Mouse (Mus musculus) hindbrain, embryonic 13.5 days (tissue): ENCODE measurements around the gene Meis1. TPM values are rescaled to one million over a fixed set of nuclear protein-coding genes. Genes with fewer than 3 reads are reported as not detected.

Source experiments
- ATAC-seq: fragments of 200-750 bp; cut with Nextera tagmentation; 2 replicates; pipeline ENCODE4 v1.8.0; 2017; ENCODE audit warnings: moderate TSS enrichment; ENCODE audit not compliant: low FRiP score
- H3K27ac ChIP-seq: fragments of 300-500 bp; sonication (generic); 2 replicates; pipeline ENCODE4 v1.5.1; 2015; ENCODE audit warnings: inconsistent platforms, mild to moderate bottlenecking, moderate library complexity
- H3K27me3 ChIP-seq: fragments of 300-500 bp; sonication (generic); 2 replicates; pipeline ENCODE4 v1.6.1; 2015; ENCODE audit warnings: mild to moderate bottlenecking, inconsistent platforms
- H3K36me3 ChIP-seq: fragments of 300-500 bp; sonication (generic); 2 replicates; pipeline ENCODE4 v1.6.1; 2015; ENCODE audit warnings: mild to moderate bottlenecking, inconsistent platforms
- H3K4me1 ChIP-seq: fragments of 300-500 bp; sonication (generic); replicated peaks from 2 replicates; pipeline ENCODE4 v1.6.1; 2015; ENCODE audit warnings: inconsistent platforms
- H3K4me2 ChIP-seq: fragments of 300-500 bp; sonication (generic); 2 replicates; pipeline ENCODE4 v1.6.1; 2015; ENCODE audit warnings: inconsistent platforms, mild to moderate bottlenecking, moderate library complexity
- H3K4me3 ChIP-seq: fragments of 300-500 bp; sonication (generic); 2 replicates; pipeline ENCODE4 v1.5.1; 2015; ENCODE audit warnings: mild to moderate bottlenecking, inconsistent platforms
- H3K9ac ChIP-seq: fragments of 300-500 bp; sonication (generic); 2 replicates; pipeline ENCODE4 v1.6.1; 2015; ENCODE audit warnings: mild to moderate bottlenecking, inconsistent platforms
- H3K9me3 ChIP-seq: fragments of 300-500 bp; sonication (generic); 2 replicates; pipeline ENCODE4 v1.6.1; 2016; ENCODE audit warnings: inconsistent platforms
- WGBS: fragments of 180-500 bp; shearing (Covaris S2); methylation state at CpG from one replicate; pipeline ENCODE4 v1.1.7; 2015; 5-methylcytosine and 5-hydroxymethylcytosine counted together
- polyA plus RNA-seq: library from polyadenylated mRNA; unstranded; fragments of >200 nt; fragmentation: Nextera tagmentation; extraction: Ambion mirVana; gene quantifications from 2 replicates; pipeline ENCODE4 v1.2.1, GENCODE M21; 2015

Meis1 gene
- polyA plus RNA-seq, 1 experiment from 2014 or later: 212 TPM

DNA sequence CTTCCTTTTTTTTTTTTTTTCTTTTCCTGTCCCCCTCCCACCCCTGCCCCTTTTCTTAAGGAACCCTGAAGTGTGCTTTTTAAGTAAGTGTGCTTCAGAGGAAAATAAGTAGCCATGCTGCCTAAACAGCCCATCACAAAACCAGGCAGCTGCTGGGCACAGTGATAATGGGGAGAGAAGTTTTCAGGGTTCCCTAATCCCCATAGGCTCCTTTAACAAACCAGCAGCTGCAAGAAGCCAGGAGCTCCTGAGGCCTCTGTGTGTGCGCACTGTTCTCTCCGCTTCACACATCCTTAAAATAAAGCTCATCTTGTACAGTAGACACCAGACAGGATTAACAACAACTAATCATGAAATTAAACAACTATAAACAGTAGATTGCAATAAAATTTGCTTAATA lies 63.9 kb downstream of the Meis1 start:
- 73% methylated on average over 2 of the region's 2 CpGs for WGBS
- H3K27me3 ChIP-seq: no peaks in the 10 kb centered on the region
- H3K4me2 ChIP-seq: no peak overlapping the region
- H3K27ac ChIP-seq: no peak overlapping the region
- H3K9ac ChIP-seq: no peak overlapping the region
- peaks cover 43% of the 10 kb centered on the region for H3K4me1 ChIP-seq
- no peaks in the 10 kb centered on the region for H3K9me3 ChIP-seq
- H3K4me3 ChIP-seq: no peak overlapping the region
- peaks cover 5% of the 10 kb centered on the region; the same call in 1 of the 2 replicates for H3K36me3 ChIP-seq
- ATAC-seq: no peak

DNA sequence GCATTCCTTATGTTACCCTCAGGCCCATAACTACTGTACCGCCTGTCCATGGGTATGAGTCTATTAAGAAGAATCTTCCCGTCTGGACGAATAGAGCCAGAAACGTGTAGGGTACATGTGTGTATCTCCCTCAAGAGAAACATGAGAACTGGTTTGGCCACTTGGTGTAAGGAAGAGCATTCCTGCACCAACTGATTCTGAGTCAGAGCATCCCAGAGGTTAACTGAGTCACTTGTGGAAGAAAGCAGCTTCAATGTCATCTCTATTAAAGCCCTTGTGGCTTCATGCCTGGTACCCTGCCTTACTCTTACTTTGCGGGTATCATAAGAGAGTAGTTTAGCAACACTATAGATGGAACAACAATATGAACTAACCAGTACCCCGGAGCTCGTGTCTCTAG lies 64.9 kb downstream of the Meis1 start:
- peaks cover 45% of the 10 kb centered on the region for H3K4me1 ChIP-seq
- no peak overlapping the region for H3K27ac ChIP-seq
- peaks cover 8% of the 10 kb centered on the region for H3K36me3 ChIP-seq
- no peaks in the 10 kb centered on the region for H3K9me3 ChIP-seq
- no peak overlapping the region for H3K4me3 ChIP-seq
- H3K27me3 ChIP-seq: no peaks in the 10 kb centered on the region
- ATAC-seq: no peak
- no peak overlapping the region for H3K9ac ChIP-seq
- 89% methylated on average over 7 of the region's 7 CpGs for WGBS
- H3K4me2 ChIP-seq: no peak overlapping the region

DNA sequence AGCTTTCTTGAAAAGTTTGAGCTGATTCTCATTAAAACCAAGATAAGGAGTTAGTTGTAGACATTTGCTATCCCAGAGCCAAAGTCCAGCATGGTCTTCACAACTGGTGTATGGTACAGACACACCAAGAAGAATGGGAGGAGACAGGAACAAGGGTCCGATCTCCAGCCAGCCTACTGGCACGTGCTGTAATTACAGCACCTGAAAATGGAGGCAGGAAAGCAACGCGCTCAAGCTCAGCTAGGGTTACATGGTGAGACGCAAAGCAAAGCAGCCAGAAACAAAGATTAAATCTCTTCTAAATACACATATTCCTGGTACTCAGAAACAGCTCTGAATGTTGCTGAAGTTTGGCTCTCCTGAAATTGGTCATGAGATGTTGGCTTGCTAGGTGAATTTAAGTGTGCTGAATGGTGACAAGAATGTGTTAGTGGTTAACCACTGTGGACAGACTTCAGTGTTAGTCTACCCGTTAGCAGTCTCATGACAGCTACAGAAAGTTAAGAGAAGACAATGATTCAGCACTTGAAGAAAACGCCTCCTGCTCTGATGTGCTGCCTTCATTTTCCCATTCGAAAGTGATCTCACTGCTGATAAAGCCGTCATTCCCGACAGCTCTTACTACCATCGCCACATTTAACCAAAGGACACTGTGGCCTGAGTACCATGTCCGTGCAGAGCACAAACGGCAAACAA lies 70.0 kb downstream of the Meis1 start:
- no peak for ATAC-seq
- 87% methylated on average over 13 of the region's 13 CpGs for WGBS
- Histone ChIP-seq H3K4me2 (no peak overlapping the region), H3K36me3 (peaks cover 12% of the 10 kb centered on the region), H3K4me3 (no peak overlapping the region), H3K27me3 (no peaks in the 10 kb centered on the region), H3K4me1 (peaks cover 54% of the 10 kb centered on the region), H3K9me3 (no peaks in the 10 kb centered on the region), H3K27ac (peak overlapping the region; percentile 44; the same call in 1 of the 2 replicates), H3K9ac (no peak overlapping the region)

DNA sequence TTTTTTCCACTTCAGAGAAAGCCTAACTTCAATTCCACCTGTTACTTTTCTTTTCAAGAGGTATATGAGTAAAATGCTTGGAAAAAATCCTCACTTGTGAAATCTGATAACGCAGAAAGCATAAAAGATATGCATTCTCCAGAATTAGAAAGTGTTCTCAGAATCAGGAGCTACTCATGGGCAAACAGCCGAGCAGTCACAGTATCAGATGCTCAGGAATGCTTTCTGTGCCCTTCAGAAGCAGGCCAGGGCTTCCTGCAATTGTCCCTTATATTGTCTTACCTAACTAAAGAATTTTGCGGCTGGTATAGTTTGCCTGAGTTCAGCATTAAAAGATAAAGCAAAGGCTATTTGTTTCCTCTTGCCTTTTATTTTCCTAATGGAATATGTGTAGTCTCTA lies 71.4 kb downstream of the Meis1 start:
- no peak for ATAC-seq
- peaks cover 61% of the 10 kb centered on the region for H3K4me1 ChIP-seq
- no peak overlapping the region for H3K9ac ChIP-seq
- no peaks in the 10 kb centered on the region for H3K9me3 ChIP-seq
- H3K4me3 ChIP-seq: no peak overlapping the region
- no peak overlapping the region for H3K4me2 ChIP-seq
- no peak overlapping the region for H3K27ac ChIP-seq
- 79% methylated on average over 3 of the region's 3 CpGs for WGBS
- no peaks in the 10 kb centered on the region for H3K27me3 ChIP-seq
- H3K36me3 ChIP-seq: peaks cover 12% of the 10 kb centered on the region

DNA sequence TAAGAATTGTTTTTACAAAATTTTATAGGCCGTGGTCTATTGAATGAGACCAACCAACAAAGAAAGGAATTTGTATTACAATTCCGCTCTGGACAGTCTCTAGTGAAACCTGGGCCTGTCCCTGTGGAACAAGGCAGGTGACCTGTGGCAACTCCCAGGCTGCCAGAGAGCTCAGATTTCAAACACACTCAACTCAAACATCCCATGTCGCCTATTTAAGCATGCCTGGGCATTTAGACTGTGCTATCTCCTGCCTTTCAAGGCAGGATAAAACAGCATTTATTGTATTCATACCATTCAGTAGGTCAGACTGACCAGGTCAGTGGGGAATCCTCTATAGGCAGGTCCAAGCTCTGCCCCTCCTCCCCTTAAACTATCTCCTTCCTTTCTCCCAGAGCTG lies 73.0 kb downstream of the Meis1 start:
- Histone ChIP-seq H3K27me3 (no peaks in the 10 kb centered on the region), H3K36me3 (peaks cover 12% of the 10 kb centered on the region), H3K27ac (peak overlapping the region; percentile 76), H3K4me2 (no peak overlapping the region), H3K9ac (no peak overlapping the region), H3K4me3 (no peak overlapping the region), H3K9me3 (no peaks in the 10 kb centered on the region), H3K4me1 (peaks cover 74% of the 10 kb centered on the region)
- ATAC-seq: no peak
- 43% methylated on average over 3 of the region's 3 CpGs for WGBS

DNA sequence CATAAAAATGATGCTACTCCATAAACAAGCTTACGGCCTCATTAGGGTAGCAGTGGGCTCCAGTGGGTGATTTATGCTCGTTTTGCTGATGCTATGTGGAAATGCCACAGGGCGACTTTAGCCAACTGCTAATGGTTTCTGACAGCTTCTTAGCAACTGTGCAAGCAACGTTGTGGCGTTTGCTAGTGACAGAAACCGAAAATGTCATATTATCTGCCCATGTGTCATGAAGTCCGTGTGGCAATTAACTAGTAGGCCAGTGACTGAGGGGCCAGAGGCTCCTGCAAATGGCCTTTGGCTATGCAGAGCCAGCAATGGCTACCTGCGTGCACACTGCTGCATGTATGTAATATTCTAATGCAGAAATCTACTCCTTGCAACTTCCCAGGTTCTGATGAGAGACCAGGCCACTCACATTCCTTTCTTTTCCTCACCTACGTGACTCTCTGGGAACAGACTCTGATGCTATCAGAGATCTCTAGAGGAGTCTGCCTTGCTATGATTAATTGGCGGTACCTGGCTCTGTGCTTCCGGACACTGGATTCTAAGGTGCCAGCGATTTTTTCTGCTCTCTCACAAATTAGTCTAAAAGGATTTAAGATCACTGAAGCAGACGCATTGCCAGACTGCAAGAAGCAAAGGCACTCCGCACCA lies 73.7 kb downstream of the Meis1 start:
- peak; percentile 44 for ATAC-seq
- no peaks in the 10 kb centered on the region for H3K27me3 ChIP-seq
- peaks cover 9% of the 10 kb centered on the region for H3K36me3 ChIP-seq
- no peaks in the 10 kb centered on the region for H3K9me3 ChIP-seq
- H3K4me2 ChIP-seq: 0 out of 2 replicates have a peak overlapping the region, but pooled peaks have one; percentile 1
- H3K4me3 ChIP-seq: no peak overlapping the region
- H3K4me1 ChIP-seq: peaks cover 73% of the 10 kb centered on the region
- WGBS: 49% methylated on average over 14 of the region's 14 CpGs
- no peak overlapping the region for H3K9ac ChIP-seq
- peak overlapping the region; percentile 76 for H3K27ac ChIP-seq

DNA sequence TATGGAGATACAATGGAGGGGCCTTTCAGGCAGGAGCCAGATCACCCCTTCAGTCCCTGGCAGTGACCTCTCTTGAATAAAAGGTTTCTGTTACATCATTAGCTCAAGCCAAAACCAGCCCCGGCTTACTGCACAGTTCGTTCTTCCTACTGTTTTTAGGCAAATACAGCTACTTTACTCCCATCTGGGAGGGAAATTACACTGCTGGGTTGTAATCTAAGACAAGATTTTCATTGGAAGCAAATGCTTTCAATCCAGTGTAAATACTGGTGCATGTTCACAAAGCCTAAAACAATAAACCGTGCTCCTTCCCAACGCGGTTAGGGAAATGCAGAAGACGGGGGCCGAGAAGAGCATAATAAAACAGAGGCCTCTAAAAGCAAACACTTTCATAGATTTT lies 74.6 kb downstream of the Meis1 start:
- Histone ChIP-seq H3K9me3 (no peaks in the 10 kb centered on the region), H3K27ac (peak overlapping the region; percentile 76; the same call in 1 of the 2 replicates), H3K9ac (no peak overlapping the region), H3K4me3 (no peak overlapping the region), H3K4me2 (no peak overlapping the region), H3K4me1 (peaks cover 69% of the 10 kb centered on the region), H3K36me3 (peaks cover 7% of the 10 kb centered on the region; the same call in 1 of the 2 replicates), H3K27me3 (no peaks in the 10 kb centered on the region)
- 63% methylated on average over 7 of the region's 7 CpGs for WGBS
- ATAC-seq: no peak

DNA sequence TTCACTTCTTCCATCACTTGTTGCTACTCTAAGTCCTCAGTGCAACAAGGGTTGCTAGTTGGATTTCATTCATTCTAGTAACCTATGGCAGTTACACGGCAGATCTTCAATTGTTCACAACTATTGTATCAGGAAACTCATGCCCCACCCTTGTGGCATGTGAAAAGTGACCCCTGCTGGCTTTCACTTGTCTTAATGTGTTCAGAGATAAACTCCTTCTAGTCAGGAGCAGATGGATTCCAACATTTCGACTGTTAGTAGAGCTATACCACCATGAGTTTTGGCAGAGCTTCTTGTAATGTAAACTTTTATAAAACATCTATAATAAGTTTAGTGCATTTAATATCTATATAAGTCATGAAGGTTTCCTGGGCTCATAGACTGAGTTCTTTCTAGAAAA lies 75.8 kb downstream of the Meis1 start:
- Histone ChIP-seq H3K36me3 (no peaks in the 10 kb centered on the region), H3K27me3 (no peaks in the 10 kb centered on the region), H3K4me2 (no peak overlapping the region), H3K9ac (no peak overlapping the region), H3K4me3 (no peak overlapping the region), H3K9me3 (no peaks in the 10 kb centered on the region), H3K4me1 (peaks cover 72% of the 10 kb centered on the region), H3K27ac (no peak overlapping the region)
- 65% methylated on average over 2 of the region's 2 CpGs for WGBS
- no peak for ATAC-seq

DNA sequence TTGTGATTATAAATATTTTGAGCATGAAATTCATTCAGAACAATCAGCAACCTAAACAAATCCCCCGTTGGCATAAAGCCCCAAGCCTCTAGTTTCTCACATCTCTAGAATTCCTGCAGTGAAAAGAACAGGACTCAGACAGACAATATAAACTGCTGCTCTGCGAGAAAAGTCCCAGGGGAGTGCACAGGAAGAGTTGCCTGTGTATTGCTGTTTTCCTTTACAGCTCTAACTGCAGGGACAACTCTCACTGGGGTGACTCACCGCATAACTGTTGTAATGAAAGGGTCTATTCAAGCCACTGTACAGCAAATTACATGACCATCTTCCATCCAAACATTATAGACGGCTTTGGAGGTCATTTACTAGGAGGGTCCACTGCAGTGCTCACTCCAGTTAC lies 77.9 kb downstream of the Meis1 start:
- H3K9me3 ChIP-seq: no peaks in the 10 kb centered on the region
- no peak overlapping the region for H3K4me3 ChIP-seq
- WGBS: 22% methylated on average over 4 of the region's 4 CpGs
- H3K4me2 ChIP-seq: no peak overlapping the region
- H3K9ac ChIP-seq: no peak overlapping the region
- peaks cover 66% of the 10 kb centered on the region for H3K4me1 ChIP-seq
- no peaks in the 10 kb centered on the region for H3K36me3 ChIP-seq
- H3K27ac ChIP-seq: no peak overlapping the region
- no peaks in the 10 kb centered on the region for H3K27me3 ChIP-seq
- no peak for ATAC-seq

DNA sequence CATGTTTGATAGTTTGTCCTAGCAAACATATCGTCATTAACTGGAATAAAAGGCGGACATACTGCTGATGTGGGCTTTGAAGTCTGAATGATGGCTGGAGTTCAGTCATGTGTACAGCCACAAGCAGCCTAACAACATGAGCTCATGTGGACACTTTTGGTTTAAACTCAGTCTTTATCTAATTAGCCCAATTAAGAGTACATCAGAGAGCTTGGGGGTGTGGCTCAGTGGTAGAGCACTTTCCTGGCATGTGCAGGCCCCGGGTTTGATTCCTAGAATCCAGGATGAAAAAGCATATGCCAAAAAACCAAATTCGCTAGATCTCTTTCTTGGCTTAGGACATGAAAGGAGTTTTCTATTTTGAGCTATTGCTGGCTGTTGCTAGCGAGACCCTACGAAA lies 83.9 kb downstream of the Meis1 start:
- no peak overlapping the region for H3K4me3 ChIP-seq
- H3K9me3 ChIP-seq: no peaks in the 10 kb centered on the region
- no peak overlapping the region for H3K4me2 ChIP-seq
- H3K9ac ChIP-seq: no peak overlapping the region
- H3K27ac ChIP-seq: 0 out of 2 replicates have a peak overlapping the region, but pooled peaks have one; percentile 50
- no peak for ATAC-seq
- H3K4me1 ChIP-seq: peaks cover 53% of the 10 kb centered on the region
- H3K27me3 ChIP-seq: no peaks in the 10 kb centered on the region
- WGBS: 82% methylated on average over 6 of the region's 6 CpGs
- H3K36me3 ChIP-seq: peaks cover 3% of the 10 kb centered on the region; the same call in 1 of the 2 replicates

DNA sequence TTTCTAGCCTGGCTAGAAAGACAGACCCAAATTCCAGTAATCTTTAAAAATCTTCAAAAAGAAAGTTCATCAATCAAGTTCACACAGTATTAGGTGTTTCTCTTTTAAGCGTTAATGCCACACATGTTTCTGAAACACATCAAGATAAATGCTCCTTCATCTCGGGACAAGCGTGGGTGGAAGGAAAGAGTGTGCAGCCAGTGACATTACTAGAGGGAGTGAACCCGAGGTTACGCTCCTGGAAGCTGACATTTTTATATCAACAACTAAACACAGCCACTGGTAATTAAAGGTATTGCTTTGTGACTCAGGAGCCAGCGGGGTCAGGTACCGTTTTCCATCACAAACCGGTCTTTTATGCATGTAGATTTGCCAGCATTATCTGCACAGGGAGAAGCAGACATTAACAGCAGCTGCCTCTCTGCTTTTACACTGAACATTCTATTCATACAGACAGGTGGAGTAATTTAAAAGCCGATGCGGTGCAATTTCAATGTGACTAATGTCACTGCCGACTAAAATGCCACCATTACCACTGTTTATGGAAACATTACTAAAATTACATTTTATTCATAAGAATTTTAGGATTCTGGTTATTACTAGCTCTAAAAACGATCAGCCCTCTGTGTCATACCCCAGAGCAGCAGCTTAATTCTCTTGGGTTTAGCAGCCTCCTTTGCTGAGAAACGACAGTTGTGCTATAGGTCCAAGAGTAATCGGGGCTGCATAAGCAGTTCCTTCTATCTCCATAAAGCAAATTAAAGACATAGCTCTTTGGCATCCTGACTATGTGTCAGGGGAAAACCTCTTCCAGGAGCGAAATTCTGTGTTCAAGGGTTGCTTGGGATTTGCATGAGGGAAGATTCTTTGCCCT lies 87.5 kb downstream of the Meis1 start:
- peak overlapping the region; percentile 82 for H3K27ac ChIP-seq
- peak overlapping the region; percentile 11; the same call in 1 of the 2 replicates for H3K9ac ChIP-seq
- 0 out of 2 replicates have a peak, but pooled peaks have one; percentile 9 for ATAC-seq
- H3K27me3 ChIP-seq: no peaks in the 10 kb centered on the region
- peaks cover 3% of the 10 kb centered on the region; the same call in 1 of the 2 replicates for H3K36me3 ChIP-seq
- no peak overlapping the region for H3K4me3 ChIP-seq
- no peaks in the 10 kb centered on the region for H3K9me3 ChIP-seq
- 38% methylated on average over 15 of the region's 15 CpGs for WGBS
- peaks cover 58% of the 10 kb centered on the region for H3K4me1 ChIP-seq
- H3K4me2 ChIP-seq: peak overlapping the region; percentile 20
